Comparison of ENCODE assay signal across 8 mouse cellular contexts in genomic region chr17:34959881-34960515, GRCm38 (mm10). TPM values are rescaled to one million over a fixed set of nuclear protein-coding genes. Genes with fewer than 3 reads are reported as not detected.
A peak's percentile ranks its signal among the peaks of the same experiment; 100 is the strongest.
DNase-seq lines count a peak whose midpoint lies in the region; ATAC-seq and TF ChIP-seq lines count a peak whose summit lies in the region.

No protein-coding gene starts in this region.

- intact Hi-C loops in left cerebral cortex, postnatal 10 days (cut with DNase I) = no loop called here

- no peak for TF ChIP-seq POLR2A in bone marrow macrophage, adult 2 months (IDR thresholded peaks at IDR 0.05; ENCODE audit: borderline replicate concordance, low read depth, low read length)

- H3K4me1 ChIP-seq in bone marrow macrophage, adult 2 months (ENCODE audit: control insufficient read depth, insufficient read depth, low read length) = peaks cover 12% of the 10 kb centered on the region
- peaks cover 6% of the 10 kb centered on the region for H3K4me1 ChIP-seq in heart, embryonic 16.5 days (ENCODE audit: control insufficient read depth, insufficient read depth, low read length)
- H3K4me1 ChIP-seq in midbrain, embryonic 11.5 days (ENCODE audit: control insufficient read depth, insufficient read depth, low read length) = peaks cover 4% of the 10 kb centered on the region

- H3K4me2 ChIP-seq in heart, embryonic 16.5 days (ENCODE audit: low read depth, low read length) = peak overlapping the region; percentile 81
- peak overlapping the region; percentile 77 for H3K4me2 ChIP-seq in midbrain, embryonic 11.5 days

- 13% methylated on average over 12 of the region's 12 CpGs for WGBS in heart, embryonic 16.5 days
- 13% methylated on average over 12 of the region's 12 CpGs for WGBS in midbrain, embryonic 11.5 days

- no peak for TF ChIP-seq CTCF in bone marrow macrophage, adult 2 months (IDR thresholded peaks at IDR 0.05; ENCODE audit: low read depth, low read length)

- no peaks in the 10 kb centered on the region for H3K36me3 ChIP-seq in heart, embryonic 16.5 days (ENCODE audit: control insufficient read depth, insufficient read depth)
- H3K36me3 ChIP-seq in midbrain, embryonic 11.5 days (ENCODE audit: control insufficient read depth, insufficient read depth, low read length) = no peaks in the 10 kb centered on the region

- peak overlapping the region; percentile 72 for H3K9ac ChIP-seq in heart, embryonic 16.5 days (ENCODE audit: low read length)
- H3K9ac ChIP-seq in midbrain, embryonic 11.5 days (ENCODE audit: low read length) = peak overlapping the region; percentile 64

- DNase-seq in kidney, postnatal 36 days = peak; percentile 70 to 73
- DNase-seq in midbrain, embryonic 11.5 days (ENCODE audit: low spot score, missing footprints) = peak; percentile 88
- DNase-seq in left cerebral cortex, postnatal 10 days (ENCODE audit: extremely low spot score in 1 of 2, low spot score in 2 of 2) = no peak
- DNase-seq in layer of hippocampus, postnatal 25 days (ENCODE audit: extremely low spot score in 1 of 2, low spot score in 1 of 2) = no peak

- no peaks in the 10 kb centered on the region for H3K9me3 ChIP-seq in heart, embryonic 16.5 days (replicated peaks; ENCODE audit: control insufficient read depth, low read length)
- no peaks in the 10 kb centered on the region for H3K9me3 ChIP-seq in midbrain, embryonic 11.5 days (ENCODE audit: control insufficient read depth, low read length)

- peak overlapping the region; percentile 85 for H3K27ac ChIP-seq in bone marrow macrophage, adult 2 months (ENCODE audit: insufficient read depth, low read depth, low read length)
- H3K27ac ChIP-seq in heart, embryonic 16.5 days (ENCODE audit: low read length) = peak overlapping the region; percentile 95
- peak overlapping the region; percentile 56; the same call in 1 of the 2 replicates for H3K27ac ChIP-seq in midbrain, embryonic 11.5 days (ENCODE audit: low read depth, low read length)

- peak; percentile 21 for ATAC-seq in CD4-positive, CD25-positive, alpha-beta regulatory T cell, adult 4 months
- ATAC-seq in heart, embryonic 16.5 days (replicated peaks; ENCODE audit: extremely low read depth, insufficient read depth, low FRiP score) = no peak
- ATAC-seq in midbrain, embryonic 11.5 days (ENCODE audit: low FRiP score) = no peak
- ATAC-seq in frontal cortex, adult (ENCODE audit: low TSS enrichment) = no peak

- peak overlapping the region; percentile 73 for H3K4me3 ChIP-seq in bone marrow macrophage, adult 2 months (ENCODE audit: insufficient read depth, low read length)
- H3K4me3 ChIP-seq in heart, embryonic 16.5 days (ENCODE audit: low read length) = peak overlapping the region; percentile 62
- H3K4me3 ChIP-seq in midbrain, embryonic 11.5 days (ENCODE audit: low read depth, low read length) = peak overlapping the region; percentile 42

- no peaks in the 10 kb centered on the region for H3K27me3 ChIP-seq in heart, embryonic 16.5 days (ENCODE audit: control insufficient read depth, insufficient read depth, low read length)
- peaks cover 5% of the 10 kb centered on the region for H3K27me3 ChIP-seq in midbrain, embryonic 11.5 days (ENCODE audit: control insufficient read depth, insufficient read depth, low read length)

RNA-seq across cellular contexts. Expression of gene Hspa1b, which starts 1.0 kb away (rescaled TPM):
- 1 to 10 TPM in 1 of 2 experiments, under 1 TPM in 1; 0.84 to 3.7 TPM for polyA plus RNA-seq in CD4-positive, CD25-positive, alpha-beta regulatory T cell, adult 4 months (2017; shearing (Covaris generic))
- 1.2 and 1.5 TPM in 2 replicates for polyA plus RNA-seq in bone marrow macrophage, adult 2 months (2012; ENCODE audit: insufficient read depth, insufficient read length, missing spikeins)
- 0.11 and 0.18 TPM in 2 replicates for polyA plus RNA-seq in heart, embryonic 16.5 days (2015; fragmentation: Nextera tagmentation; extraction: Ambion mirVana)
- 0.08 and 0.26 TPM in 2 replicates for polyA plus RNA-seq in midbrain, embryonic 11.5 days (2014; fragmentation: Nextera tagmentation; extraction: Ambion mirVana)
- 1 to 10 TPM; 1.2 to 2.0 TPM for total RNA-seq in left cerebral cortex, postnatal 10 days (2021)
- 10 to 100 TPM; 17.0 to 23.5 TPM for total RNA-seq in layer of hippocampus, postnatal 25 days (2021)

RNA-seq across cellular contexts. Expression of gene Gm20481, which starts 9.7 kb away (rescaled TPM):
- polyA plus RNA-seq in CD4-positive, CD25-positive, alpha-beta regulatory T cell, adult 4 months (2017; shearing (Covaris generic)) = 1 to 10 TPM in 1 of 2 experiments, not detected in 1; 3.1 TPM
- not detected in 2 replicates for polyA plus RNA-seq in bone marrow macrophage, adult 2 months (2012; ENCODE audit: insufficient read depth, insufficient read length, missing spikeins)
- polyA plus RNA-seq in heart, embryonic 16.5 days (2015; fragmentation: Nextera tagmentation; extraction: Ambion mirVana) = not detected in 2 replicates
- not detected in 2 replicates for polyA plus RNA-seq in midbrain, embryonic 11.5 days (2014; fragmentation: Nextera tagmentation; extraction: Ambion mirVana)
- not detected for total RNA-seq in left cerebral cortex, postnatal 10 days (2021)
- total RNA-seq in layer of hippocampus, postnatal 25 days (2021) = not detected

RNA-seq across cellular contexts. Expression of gene Hspa1a, which starts 12.0 kb away (rescaled TPM):
- 1 to 10 TPM in 1 of 2 experiments, not detected in 1; 1.1 TPM for polyA plus RNA-seq in CD4-positive, CD25-positive, alpha-beta regulatory T cell, adult 4 months (2017; shearing (Covaris generic))
- polyA plus RNA-seq in bone marrow macrophage, adult 2 months (2012; ENCODE audit: insufficient read depth, insufficient read length, missing spikeins) = 1.3 TPM in 2 replicates
- polyA plus RNA-seq in heart, embryonic 16.5 days (2015; fragmentation: Nextera tagmentation; extraction: Ambion mirVana) = 3.9 and 4.4 TPM in 2 replicates
- polyA plus RNA-seq in midbrain, embryonic 11.5 days (2014; fragmentation: Nextera tagmentation; extraction: Ambion mirVana) = 0.59 and 1.2 TPM in 2 replicates
- total RNA-seq in left cerebral cortex, postnatal 10 days (2021) = 1 to 10 TPM; 3.0 to 5.4 TPM
- 10 to 100 TPM; 14.9 to 17.9 TPM for total RNA-seq in layer of hippocampus, postnatal 25 days (2021)

RNA-seq across cellular contexts. Expression of gene Hspa1l, which starts 12.5 kb away (rescaled TPM):
- polyA plus RNA-seq in CD4-positive, CD25-positive, alpha-beta regulatory T cell, adult 4 months (2017; shearing (Covaris generic)) = 1 to 10 TPM in 1 of 2 experiments, under 1 TPM in 1; 0.17 to 1.3 TPM
- polyA plus RNA-seq in bone marrow macrophage, adult 2 months (2012; ENCODE audit: insufficient read depth, insufficient read length, missing spikeins) = not detected in 2 replicates
- polyA plus RNA-seq in heart, embryonic 16.5 days (2015; fragmentation: Nextera tagmentation; extraction: Ambion mirVana) = 3.1 and 4.2 TPM in 2 replicates
- 1.4 and 2.0 TPM in 2 replicates for polyA plus RNA-seq in midbrain, embryonic 11.5 days (2014; fragmentation: Nextera tagmentation; extraction: Ambion mirVana)
- under 1 TPM in 1 of 2 experiments, not detected in 1; 0.20 TPM for total RNA-seq in left cerebral cortex, postnatal 10 days (2021)
- total RNA-seq in layer of hippocampus, postnatal 25 days (2021) = under 1 TPM; 0.22 to 0.31 TPM

RNA-seq across cellular contexts. Expression of gene Lsm2, which starts 21.7 kb away (rescaled TPM):
- 10 to 100 TPM; 51.4 to 54.8 TPM for polyA plus RNA-seq in CD4-positive, CD25-positive, alpha-beta regulatory T cell, adult 4 months (2017; shearing (Covaris generic))
- polyA plus RNA-seq in bone marrow macrophage, adult 2 months (2012; ENCODE audit: insufficient read depth, insufficient read length, missing spikeins) = 37.1 and 44.0 TPM in 2 replicates
- polyA plus RNA-seq in heart, embryonic 16.5 days (2015; fragmentation: Nextera tagmentation; extraction: Ambion mirVana) = 132 and 134 TPM in 2 replicates
- polyA plus RNA-seq in midbrain, embryonic 11.5 days (2014; fragmentation: Nextera tagmentation; extraction: Ambion mirVana) = 213 and 234 TPM in 2 replicates
- total RNA-seq in left cerebral cortex, postnatal 10 days (2021) = 10 to 100 TPM; 25.4 to 27.2 TPM
- total RNA-seq in layer of hippocampus, postnatal 25 days (2021) = 10 to 100 TPM; 18.1 to 19.3 TPM

Comparison
In these comparisons a context has a peak if more than half of its experiments do, and no peak if none do; other contexts are left out.
1. DNase-seq: peak in kidney, postnatal 36 days (2 of 2) and midbrain, embryonic 11.5 days (single experiment); none in left cerebral cortex, postnatal 10 days (0 of 2) and layer of hippocampus, postnatal 25 days (0 of 2).
2. Peak in every context shown above with its lines, with median percentiles within 50 percentile points of each other: H3K27ac ChIP-seq and H3K4me3 ChIP-seq.